Mouse (Mus musculus) retina, embryonic 14.5 days (tissue): ENCODE measurements around the gene Sdr9c7.
"Not testable (repeated sequence)": the region's sequence is repeated elsewhere in the genome, so short reads cannot be mapped to it uniquely, and the experiment has no call there.

Experiments
- DNase-seq: peaks from one replicate; pipeline ENCODE4 v3.0.0-alpha.2; 2015; ENCODE audit warnings: low spot score

Sdr9c7 gene

GRCm38 (mm10) chr10:127907386-127907951 is 9.2 kb downstream of the Sdr9c7 start:
- no peak for DNase-seq

- DNase-seq = no peak
These were observed 17.3 kb downstream of the Sdr9c7 start for GRCm38 (mm10) chr10:127915578-127915977.

GRCm38 (mm10) chr10:127917183-127917582 is 18.9 kb downstream of the Sdr9c7 start:
- DNase-seq = not testable (repeated sequence)

GRCm38 (mm10) chr10:127917651-127918050 is 19.3 kb downstream of the Sdr9c7 start:
- DNase-seq = no peak

GRCm38 (mm10) chr10:127922241-127922640 is 23.9 kb downstream of the Sdr9c7 start:
- DNase-seq = no peak

GRCm38 (mm10) chr10:127923024-127923423 is 24.7 kb downstream of the Sdr9c7 start:
- no peak for DNase-seq

GRCm38 (mm10) chr10:127924597-127925378 is 26.5 kb downstream of the Sdr9c7 start:
- no peak for DNase-seq

GRCm38 (mm10) chr10:127927737-127928136 is 29.4 kb downstream of the Sdr9c7 start:
- DNase-seq = no peak

GRCm38 (mm10) chr10:127932290-127932926 is 34.1 kb downstream of the Sdr9c7 start:
- no peak for DNase-seq

GRCm38 (mm10) chr10:127936271-127936670 is 38.0 kb downstream of the Sdr9c7 start:
- no peak for DNase-seq

GRCm38 (mm10) chr10:127936747-127937409 is 38.6 kb downstream of the Sdr9c7 start:
- no peak for DNase-seq

GRCm38 (mm10) chr10:127937428-127938010 is 39.2 kb downstream of the Sdr9c7 start:
- peak; percentile 75 for DNase-seq

- DNase-seq = not testable (repeated sequence)
These were observed 41.3 kb downstream of the Sdr9c7 start for GRCm38 (mm10) chr10:127939667-127940066.

GRCm38 (mm10) chr10:127945432-127946064 is 47.2 kb downstream of the Sdr9c7 start:
- peak; percentile 82 for DNase-seq

- DNase-seq = no peak
These were observed 51.3 kb downstream of the Sdr9c7 start for GRCm38 (mm10) chr10:127949596-127950130.

- no peak for DNase-seq
These were observed 53.1 kb downstream of the Sdr9c7 start for GRCm38 (mm10) chr10:127951390-127951789.

GRCm38 (mm10) chr10:127951821-127952220 is 53.5 kb downstream of the Sdr9c7 start:
- DNase-seq = no peak

GRCm38 (mm10) chr10:127955034-127955433 is 56.7 kb downstream of the Sdr9c7 start:
- DNase-seq = no peak

- peak; percentile 82 for DNase-seq
These were observed 58.0 kb downstream of the Sdr9c7 start for GRCm38 (mm10) chr10:127956168-127956816.

- DNase-seq = no peak
These were observed 60.9 kb downstream of the Sdr9c7 start for GRCm38 (mm10) chr10:127959161-127959679.
